Mouse (Mus musculus): ENCODE measurements around the gene Manf.

DNA sequence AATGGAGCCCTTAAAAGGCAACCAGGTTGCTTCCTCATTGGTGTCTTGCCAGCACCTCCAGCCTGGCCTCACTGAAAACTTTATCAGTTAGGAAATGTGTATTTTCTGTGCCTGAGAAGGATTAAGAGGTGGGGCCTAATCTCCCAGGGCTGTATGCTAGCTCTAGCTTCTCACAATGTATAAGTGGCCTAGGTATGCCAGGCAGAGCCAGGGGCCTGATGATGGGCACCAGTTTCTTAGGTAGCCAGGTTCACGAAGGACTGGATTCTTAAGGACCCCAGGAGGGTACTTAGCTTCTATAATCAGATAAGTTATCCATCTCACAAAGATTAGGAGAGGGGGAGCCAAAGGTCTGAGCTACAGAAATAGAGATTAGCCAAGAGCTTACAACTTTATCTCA is 19.8 kb upstream of the Manf start:
- TF ChIP-seq CTCF (IDR thresholded peaks at IDR 0.05; ENCODE audit: low read depth) (no peak), EP300 (IDR thresholded peaks at IDR 0.05; ENCODE audit: low read depth) (no peak)
